Mouse (Mus musculus) intestine, postnatal 0 days (tissue): Measurements from ENCODE around the gene Mat2a. TPM values are rescaled to one million over a fixed set of nuclear protein-coding genes. Genes with fewer than 3 reads are reported as not detected.

ENCODE experiments used
- ATAC-seq: fragments of 200-750 bp; cut with Nextera tagmentation; 2 replicates; pipeline ENCODE4 v1.8.0; 2017; ENCODE audit warnings: mild to moderate bottlenecking, moderate TSS enrichment, moderate library complexity
- H3K27ac ChIP-seq: fragments of 300-500 bp; sonication (generic); 2 replicates; pipeline ENCODE4 v1.5.1; 2014; ENCODE audit warnings: mild to moderate bottlenecking, low read depth, low read length, moderate library complexity
- H3K27me3 ChIP-seq: fragments of 300-500 bp; sonication (generic); replicated peaks from 2 replicates; pipeline ENCODE4 v1.6.1; 2014; ENCODE audit warnings: low read length, mixed read lengths; ENCODE audit not compliant: control insufficient read depth, insufficient read depth
- H3K36me3 ChIP-seq: fragments of 300-500 bp; sonication (generic); 2 replicates; pipeline ENCODE4 v1.6.1; 2014; ENCODE audit warnings: mild to moderate bottlenecking, moderate library complexity; ENCODE audit not compliant: control insufficient read depth, insufficient read depth
- H3K4me1 ChIP-seq: fragments of 300-500 bp; sonication (generic); replicated peaks from 2 replicates; pipeline ENCODE4 v1.6.1; 2014; ENCODE audit warnings: antibody characterized with exemption, low read length, mixed read lengths; ENCODE audit not compliant: control insufficient read depth, insufficient read depth
- H3K4me2 ChIP-seq: fragments of 300-500 bp; sonication (generic); replicated peaks from 2 replicates; pipeline ENCODE4 v1.6.1; 2014; ENCODE audit warnings: low read depth, mild to moderate bottlenecking, moderate library complexity
- H3K4me3 ChIP-seq: fragments of 300-500 bp; sonication (generic); 2 replicates; pipeline ENCODE4 v1.5.1; 2014; ENCODE audit warnings: low read depth, low read length
- H3K9ac ChIP-seq: fragments of 300-500 bp; sonication (generic); 2 replicates; pipeline ENCODE4 v1.6.1; 2014; ENCODE audit warnings: mild to moderate bottlenecking, low read depth, low read length
- H3K9me3 ChIP-seq: fragments of 300-500 bp; sonication (generic); 2 replicates; pipeline ENCODE4 v1.6.1; 2016; ENCODE audit warnings: mixed run types; ENCODE audit not compliant: control insufficient read depth
- CTCF ChIP-seq: sonication (generic); IDR thresholded peaks from 2 replicates; pipeline ENCODE4 v1.5.1; 2016; ENCODE audit warnings: low read depth, mild to moderate bottlenecking, control low read depth, antibody characterized with exemption, moderate library complexity
- WGBS: fragments of 180-500 bp; shearing (Covaris S2); extraction: QIAGEN DNeasy Blood & Tissue Kit; methylation state at CpG from one replicate; pipeline ENCODE4 v1.1.7; 2014; 5-methylcytosine and 5-hydroxymethylcytosine counted together
- polyA plus RNA-seq: library from polyadenylated mRNA; unstranded; fragments of >200 nt; fragmentation: Nextera tagmentation; extraction: Ambion mirVana; gene quantifications from 2 replicates; pipeline ENCODE4 v1.2.1, GENCODE M21; 2015

Gene Mat2a
- polyA plus RNA-seq, 1 experiment from 2014 or later, result 120 TPM

GRCm38 (mm10) chr6:72414076-72414756 lies 25.1 kb downstream of the Mat2a start, which contains the start of gene Ggcx:
Ggcx (plus strand) TSS chr6:72414308.
- H3K9me3 ChIP-seq, result no peaks in the 10 kb centered on the region
- peaks cover 7% of the 10 kb centered on the region; the same call in 1 of the 2 replicates for H3K4me1 ChIP-seq
- ATAC-seq, result peak; percentile 96
- TF ChIP-seq CTCF, result peak; percentile 33; the same call in 1 of the 2 replicates
- peak within 1 kb of the TSS; percentile 79 for H3K9ac ChIP-seq
- peak within 1 kb of the TSS; percentile 60; the same call in 1 of the 2 replicates for H3K27ac ChIP-seq
- H3K4me3 ChIP-seq, result peak within 1 kb of the TSS; percentile 78
- H3K36me3 ChIP-seq, result peaks cover 15% of the 10 kb centered on the region
- peak within 1 kb of the TSS; percentile 77 for H3K4me2 ChIP-seq
- 1% methylated on average over 33 of the region's 33 CpGs for WGBS
- no peaks in the 10 kb centered on the region for H3K27me3 ChIP-seq

GRCm38 (mm10) chr6:72410518-72410917 lies 28.8 kb downstream of the Mat2a start:
- H3K36me3 ChIP-seq, result no peaks in the 10 kb centered on the region
- 72% methylated on average over 7 of the region's 7 CpGs for WGBS
- peaks cover 5% of the 10 kb centered on the region; the same call in 1 of the 2 replicates for H3K4me1 ChIP-seq
- H3K27ac ChIP-seq, result no peak overlapping the region
- no peak overlapping the region for H3K4me2 ChIP-seq
- no peak for TF ChIP-seq CTCF
- no peak overlapping the region for H3K9ac ChIP-seq
- H3K27me3 ChIP-seq, result no peaks in the 10 kb centered on the region
- no peak for ATAC-seq
- no peak overlapping the region for H3K4me3 ChIP-seq
- no peaks in the 10 kb centered on the region for H3K9me3 ChIP-seq

GRCm38 (mm10) chr6:72410003-72410402 lies 29.4 kb downstream of the Mat2a start:
- no peak overlapping the region for H3K27ac ChIP-seq
- ATAC-seq, result no peak
- peaks cover 2% of the 10 kb centered on the region; the same call in 1 of the 2 replicates for H3K4me1 ChIP-seq
- no peaks in the 10 kb centered on the region for H3K27me3 ChIP-seq
- WGBS, result 17% methylated on average over 1 of the region's 1 CpGs
- no peaks in the 10 kb centered on the region for H3K36me3 ChIP-seq
- H3K9ac ChIP-seq, result no peak overlapping the region
- no peak overlapping the region for H3K4me2 ChIP-seq
- peak; percentile 24; the same call in 1 of the 2 replicates for TF ChIP-seq CTCF
- no peaks in the 10 kb centered on the region for H3K9me3 ChIP-seq
- no peak overlapping the region for H3K4me3 ChIP-seq

GRCm38 (mm10) chr6:72409567-72409966 lies 29.8 kb downstream of the Mat2a start:
- Histone ChIP-seq H3K4me3 (no peak overlapping the region), H3K4me2 (no peak overlapping the region), H3K27me3 (no peaks in the 10 kb centered on the region), H3K9me3 (no peaks in the 10 kb centered on the region), H3K36me3 (no peaks in the 10 kb centered on the region), H3K4me1 (no peaks in the 10 kb centered on the region), H3K9ac (no peak overlapping the region), H3K27ac (no peak overlapping the region)
- WGBS, result 13% methylated on average over 3 of the region's 3 CpGs
- peak; percentile 80 for TF ChIP-seq CTCF
- ATAC-seq, result no peak

GRCm38 (mm10) chr6:72407119-72407518 lies 32.2 kb downstream of the Mat2a start:
- no peak overlapping the region for H3K4me2 ChIP-seq
- no peak overlapping the region for H3K9ac ChIP-seq
- H3K4me3 ChIP-seq, result no peak overlapping the region
- WGBS, result 4% methylated on average over 5 of the region's 5 CpGs
- H3K36me3 ChIP-seq, result no peaks in the 10 kb centered on the region
- peak; percentile 80 for ATAC-seq
- peak; percentile 99 for TF ChIP-seq CTCF
- no peaks in the 10 kb centered on the region for H3K4me1 ChIP-seq
- no peaks in the 10 kb centered on the region for H3K9me3 ChIP-seq
- no peaks in the 10 kb centered on the region for H3K27me3 ChIP-seq
- H3K27ac ChIP-seq, result no peak overlapping the region

- no peaks in the 10 kb centered on the region for H3K4me1 ChIP-seq
- H3K9ac ChIP-seq, result no peak overlapping the region
- no peaks in the 10 kb centered on the region for H3K9me3 ChIP-seq
- H3K36me3 ChIP-seq, result no peaks in the 10 kb centered on the region
- no peak overlapping the region for H3K4me3 ChIP-seq
- H3K27ac ChIP-seq, result no peak overlapping the region
- 84% methylated on average over 7 of the region's 7 CpGs for WGBS
- no peak for TF ChIP-seq CTCF
- ATAC-seq, result no peak
- no peaks in the 10 kb centered on the region for H3K27me3 ChIP-seq
- no peak overlapping the region for H3K4me2 ChIP-seq
These were observed 34.0 kb downstream of the Mat2a start for GRCm38 (mm10) chr6:72405356-72405755.
